Mouse (Mus musculus): ENCODE data around the gene Fgf12. TPM values are rescaled to one million over a fixed set of nuclear protein-coding genes. Genes with fewer than 3 reads are reported as not detected.

Fgf12 gene
- polyA plus RNA-seq, 1 experiment from 2014 or later = 21.6 TPM

GRCm38 (mm10) chr16:28603155-28603554 is 149.7 kb downstream of the Fgf12 start:
- Histone ChIP-seq H3K27ac (no peak overlapping the region), H3K9ac (no peak overlapping the region), H3K9me3 (replicated peaks) (no peaks in the 10 kb centered on the region), H3K4me1 (replicated peaks) (no peaks in the 10 kb centered on the region), H3K4me2 (no peak overlapping the region), H3K27me3 (no peaks in the 10 kb centered on the region), H3K4me3 (no peak overlapping the region), H3K36me3 (no peaks in the 10 kb centered on the region)
- 63% methylated on average over 1 of the region's 1 CpGs for WGBS
- no peak for ATAC-seq (replicated peaks; ENCODE audit: insufficient number of reproducible peaks, insufficient read depth, low FRiP score, low read depth)

GRCm38 (mm10) chr16:28601723-28602122 is 151.1 kb downstream of the Fgf12 start:
- Histone ChIP-seq H3K9ac (no peak overlapping the region), H3K36me3 (no peaks in the 10 kb centered on the region), H3K4me3 (no peak overlapping the region), H3K27me3 (no peaks in the 10 kb centered on the region), H3K27ac (no peak overlapping the region), H3K4me2 (no peak overlapping the region), H3K4me1 (replicated peaks) (no peaks in the 10 kb centered on the region), H3K9me3 (replicated peaks) (no peaks in the 10 kb centered on the region)
- 75% methylated on average over 4 of the region's 4 CpGs for WGBS
- ATAC-seq (replicated peaks; ENCODE audit: insufficient number of reproducible peaks, insufficient read depth, low FRiP score, low read depth) = no peak

GRCm38 (mm10) chr16:28596112-28596511 is 156.8 kb downstream of the Fgf12 start:
- Histone ChIP-seq H3K9me3 (replicated peaks) (no peaks in the 10 kb centered on the region), H3K4me2 (no peak overlapping the region), H3K9ac (no peak overlapping the region), H3K27ac (no peak overlapping the region), H3K36me3 (no peaks in the 10 kb centered on the region), H3K4me1 (replicated peaks) (no peaks in the 10 kb centered on the region), H3K4me3 (no peak overlapping the region), H3K27me3 (no peaks in the 10 kb centered on the region)
- ATAC-seq (replicated peaks; ENCODE audit: insufficient number of reproducible peaks, insufficient read depth, low FRiP score, low read depth) = no peak
- WGBS = 74% methylated on average over 13 of the region's 13 CpGs

- Histone ChIP-seq H3K27ac (no peak overlapping the region), H3K4me2 (peak overlapping the region; percentile 62), H3K36me3 (no peaks in the 10 kb centered on the region), H3K4me1 (replicated peaks) (no peaks in the 10 kb centered on the region), H3K4me3 (peak overlapping the region; percentile 33), H3K9me3 (replicated peaks) (no peaks in the 10 kb centered on the region), H3K9ac (no peak overlapping the region), H3K27me3 (no peaks in the 10 kb centered on the region)
- no peak for ATAC-seq (replicated peaks; ENCODE audit: insufficient number of reproducible peaks, insufficient read depth, low FRiP score, low read depth)
- WGBS = 24% methylated on average over 26 of the region's 26 CpGs
Measured at GRCm38 (mm10) chr16:28593075-28593915, 159.6 kb downstream of the Fgf12 start.

- Histone ChIP-seq H3K4me1 (replicated peaks) (no peaks in the 10 kb centered on the region), H3K4me3 (no peak overlapping the region), H3K9me3 (replicated peaks) (no peaks in the 10 kb centered on the region), H3K9ac (no peak overlapping the region), H3K27me3 (no peaks in the 10 kb centered on the region), H3K4me2 (no peak overlapping the region), H3K27ac (no peak overlapping the region), H3K36me3 (no peaks in the 10 kb centered on the region)
- 90% methylated on average over 6 of the region's 6 CpGs for WGBS
- no peak for ATAC-seq (replicated peaks; ENCODE audit: insufficient number of reproducible peaks, insufficient read depth, low FRiP score, low read depth)
Measured at GRCm38 (mm10) chr16:28592466-28592865, 160.4 kb downstream of the Fgf12 start.

GRCm38 (mm10) chr16:28591583-28591982 is 161.3 kb downstream of the Fgf12 start:
- WGBS = 47% methylated on average over 9 of the region's 9 CpGs
- no peaks in the 10 kb centered on the region for H3K9me3 ChIP-seq (replicated peaks)
- no peak for ATAC-seq (replicated peaks; ENCODE audit: insufficient number of reproducible peaks, insufficient read depth, low FRiP score, low read depth)

GRCm38 (mm10) chr16:28572212-28572611 is 180.7 kb downstream of the Fgf12 start:
- no peak for ATAC-seq (replicated peaks; ENCODE audit: insufficient number of reproducible peaks, insufficient read depth, low FRiP score, low read depth)
- H3K36me3 ChIP-seq = no peaks in the 10 kb centered on the region
- H3K9ac ChIP-seq = no peak overlapping the region
- no peak overlapping the region for H3K4me3 ChIP-seq
- WGBS = 58% methylated on average over 3 of the region's 3 CpGs
- no peaks in the 10 kb centered on the region for H3K4me1 ChIP-seq (replicated peaks)
- no peak overlapping the region for H3K27ac ChIP-seq
- no peaks in the 10 kb centered on the region for H3K27me3 ChIP-seq
- H3K9me3 ChIP-seq (replicated peaks) = no peaks in the 10 kb centered on the region
- no peak overlapping the region for H3K4me2 ChIP-seq

More at GRCm38 (mm10) chr16:28591583-28591982, 161.3 kb downstream of the Fgf12 start:
- Histone ChIP-seq H3K36me3 (no peaks in the 10 kb centered on the region), H3K4me3 (no peak overlapping the region), H3K4me2 (no peak overlapping the region), H3K9ac (no peak overlapping the region), H3K27me3 (no peaks in the 10 kb centered on the region), H3K27ac (no peak overlapping the region), H3K4me1 (replicated peaks) (no peaks in the 10 kb centered on the region)

GRCm38 (mm10) chr16:28564716-28565217 is 188.1 kb downstream of the Fgf12 start:
- Histone ChIP-seq H3K9me3 (replicated peaks) (no peaks in the 10 kb centered on the region), H3K27ac (no peak overlapping the region), H3K27me3 (peaks cover 33% of the 10 kb centered on the region), H3K4me3 (peak overlapping the region; percentile 59), H3K4me1 (replicated peaks) (peaks cover 12% of the 10 kb centered on the region), H3K4me2 (peak overlapping the region; percentile 95), H3K9ac (no peak overlapping the region), H3K36me3 (no peaks in the 10 kb centered on the region)
- ATAC-seq (replicated peaks; ENCODE audit: insufficient number of reproducible peaks, insufficient read depth, low FRiP score, low read depth) = peak; percentile 27; the same call in 1 of the 2 replicates
- 0% methylated on average over 57 of the region's 58 CpGs for WGBS

GRCm38 (mm10) chr16:28564075-28564715 is 188.7 kb downstream of the Fgf12 start:
- WGBS = 1% methylated on average over 45 of the region's 45 CpGs
- H3K36me3 ChIP-seq = no peaks in the 10 kb centered on the region
- peaks cover 33% of the 10 kb centered on the region for H3K27me3 ChIP-seq
- H3K27ac ChIP-seq = no peak overlapping the region
- peak overlapping the region; percentile 95 for H3K4me2 ChIP-seq
- H3K4me1 ChIP-seq (replicated peaks) = peaks cover 12% of the 10 kb centered on the region
- H3K4me3 ChIP-seq = peak overlapping the region; percentile 59
- no peaks in the 10 kb centered on the region for H3K9me3 ChIP-seq (replicated peaks)
- peak; percentile 39; the same call in 1 of the 2 replicates for ATAC-seq (replicated peaks; ENCODE audit: insufficient number of reproducible peaks, insufficient read depth, low FRiP score, low read depth)
- no peak overlapping the region for H3K9ac ChIP-seq

- Histone ChIP-seq H3K9me3 (replicated peaks) (no peaks in the 10 kb centered on the region), H3K27me3 (peaks cover 33% of the 10 kb centered on the region), H3K9ac (no peak overlapping the region), H3K4me3 (no peak overlapping the region), H3K27ac (no peak overlapping the region), H3K36me3 (no peaks in the 10 kb centered on the region), H3K4me2 (no peak overlapping the region), H3K4me1 (replicated peaks) (peaks cover 12% of the 10 kb centered on the region)
- WGBS = 65% methylated on average over 6 of the region's 6 CpGs
- no peak for ATAC-seq (replicated peaks; ENCODE audit: insufficient number of reproducible peaks, insufficient read depth, low FRiP score, low read depth)
Measured at GRCm38 (mm10) chr16:28562847-28563246, 190.0 kb downstream of the Fgf12 start.

GRCm38 (mm10) chr16:28555219-28555618 is 197.6 kb downstream of the Fgf12 start:
- H3K4me1 ChIP-seq (replicated peaks) = no peaks in the 10 kb centered on the region
- H3K9me3 ChIP-seq (replicated peaks) = no peaks in the 10 kb centered on the region
- no peak overlapping the region for H3K27ac ChIP-seq
- 82% methylated on average over 10 of the region's 10 CpGs for WGBS
- no peaks in the 10 kb centered on the region for H3K27me3 ChIP-seq
- H3K9ac ChIP-seq = no peak overlapping the region
- no peak for ATAC-seq (replicated peaks; ENCODE audit: insufficient number of reproducible peaks, insufficient read depth, low FRiP score, low read depth)
- no peak overlapping the region for H3K4me2 ChIP-seq
- H3K36me3 ChIP-seq = no peaks in the 10 kb centered on the region
- no peak overlapping the region for H3K4me3 ChIP-seq
